Mouse (Mus musculus) MEL (cell line): Measurements from ENCODE around the gene Mapk8ip3. TPM values are rescaled to one million over a fixed set of nuclear protein-coding genes. Genes with fewer than 3 reads are reported as not detected.

Experiments used
- DNase-seq: peaks from one replicate; pipeline ENCODE4 v3.0.0; 2011; ENCODE audit warnings: low read depth, low spot score
- H3K27ac ChIP-seq: 2 replicates; pipeline ENCODE4 v1.5.1; 2012; ENCODE audit warnings: low read depth, mild to moderate bottlenecking, control low read depth, low read length, moderate library complexity; ENCODE audit not compliant: control insufficient read depth
- H3K27me3 ChIP-seq, 2 experiments: fragments of 150-350 bp in 1 of 2; sonication (generic) in 1 of 2; 2 replicates each; pipeline ENCODE4 v1.6.1; 2012; ENCODE audit warnings: low read length in 2 of 2, mild to moderate bottlenecking in 2 of 2, improper control_type of control experiment in 1 of 2, moderate library complexity in 1 of 2; ENCODE audit not compliant: insufficient read depth in 2 of 2, control insufficient read depth in 1 of 2
- H3K36me3 ChIP-seq, 2 experiments: 2 replicates each; pipeline ENCODE4 v1.6.1; 2012 to 2014; ENCODE audit warnings: low read length in 2 of 2, improper control_type of control experiment in 1 of 2, inconsistent platforms in 1 of 2, mild to moderate bottlenecking in 1 of 2; ENCODE audit not compliant: insufficient read depth in 2 of 2, control insufficient read depth in 1 of 2
- H3K4me1 ChIP-seq, 2 experiments: fragments of 150-350 bp in 1 of 2; sonication (generic) in 1 of 2; 2 replicates each; pipeline ENCODE4 v1.6.1; 2012; ENCODE audit warnings: low read length in 2 of 2, improper control_type of control experiment in 1 of 2, mild to moderate bottlenecking in 1 of 2; ENCODE audit not compliant: insufficient read depth in 2 of 2, control insufficient read depth in 1 of 2
- H3K4me3 ChIP-seq, 2 experiments: fragments of 150-350 bp in 1 of 2; sonication (generic) in 1 of 2; 2 replicates each; pipeline ENCODE4 v1.5.1; 2012; ENCODE audit warnings: low read depth in 2 of 2, low read length in 2 of 2, mild to moderate bottlenecking in 2 of 2, moderate library complexity in 2 of 2, control low read depth in 1 of 2, improper control_type of control experiment in 1 of 2; ENCODE audit not compliant: control insufficient read depth in 1 of 2, insufficient read depth in 1 of 2
- H3K79me2 ChIP-seq: 2 replicates; pipeline ENCODE4 v1.6.1; 2012; ENCODE audit warnings: mild to moderate bottlenecking, low read length, moderate library complexity; ENCODE audit not compliant: control insufficient read depth, poor library complexity, insufficient read depth
- H3K9ac ChIP-seq: 2 replicates; pipeline ENCODE4 v1.6.1; 2012; ENCODE audit warnings: low read depth, mild to moderate bottlenecking, control low read depth, low read length, moderate library complexity; ENCODE audit not compliant: control insufficient read depth, poor library complexity, severe bottlenecking
- H3K9me3 ChIP-seq: fragments of 150-350 bp; sonication (generic); replicated peaks from 2 replicates; pipeline ENCODE4 v1.6.1; 2012; ENCODE audit warnings: mild to moderate bottlenecking, low read length, improper control_type of control experiment, moderate library complexity; ENCODE audit not compliant: insufficient read depth
- BHLHE40 ChIP-seq: IDR thresholded peaks from 2 replicates; pipeline ENCODE4 v1.6.1; 2012; ENCODE audit warnings: low read depth, mild to moderate bottlenecking, inconsistent platforms, low read length, improper control_type of control experiment, borderline replicate concordance
- CHD2 ChIP-seq: IDR thresholded peaks from 2 replicates; pipeline ENCODE4 v1.6.1; 2011; ENCODE audit warnings: low read length, improper control_type of control experiment
- ELF1 ChIP-seq: IDR thresholded peaks from 2 replicates; pipeline ENCODE4 v1.6.1; 2014; ENCODE audit warnings: low read depth, mild to moderate bottlenecking, inconsistent platforms, low read length, improper control_type of control experiment, moderate library complexity
- EP300 ChIP-seq, 2 experiments: IDR thresholded peaks; 2 replicates each; pipeline ENCODE4 v1.6.1; 2011; ENCODE audit warnings: improper control_type of control experiment in 2 of 2, low read length in 2 of 2, low read depth in 1 of 2, mild to moderate bottlenecking in 1 of 2
- ETS1 ChIP-seq: IDR thresholded peaks from 2 replicates; pipeline ENCODE4 v1.6.1; 2012; ENCODE audit warnings: low read depth, mild to moderate bottlenecking, inconsistent platforms, low read length, improper control_type of control experiment, moderate library complexity
- GABPA ChIP-seq: IDR thresholded peaks from 2 replicates; pipeline ENCODE4 v1.6.1; 2012; ENCODE audit warnings: low read depth, mild to moderate bottlenecking, inconsistent platforms, low read length, improper control_type of control experiment, moderate library complexity
- HCFC1 ChIP-seq: IDR thresholded peaks from 2 replicates; pipeline ENCODE4 v1.6.1; 2012; ENCODE audit warnings: low read depth, mild to moderate bottlenecking, inconsistent platforms, low read length, improper control_type of control experiment, moderate library complexity
- JUND ChIP-seq: IDR thresholded peaks from 2 replicates; pipeline ENCODE4 v1.6.1; 2011; ENCODE audit warnings: low read depth, mild to moderate bottlenecking, improper control_type of control experiment, low read length
- MAFK ChIP-seq: IDR thresholded peaks from 2 replicates; pipeline ENCODE4 v1.6.1; 2011; ENCODE audit warnings: low read depth, mild to moderate bottlenecking, low read length, improper control_type of control experiment, borderline replicate concordance
- MAX ChIP-seq: IDR thresholded peaks from 2 replicates; pipeline ENCODE4 v1.6.1; 2011; ENCODE audit warnings: low read length, improper control_type of control experiment
- MEF2A ChIP-seq: IDR thresholded peaks from 2 replicates; pipeline ENCODE4 v1.6.1; 2014; ENCODE audit warnings: low read depth, mild to moderate bottlenecking, inconsistent platforms, low read length, improper control_type of control experiment; ENCODE audit not compliant: poor library complexity, insufficient replicate concordance, severe bottlenecking; ENCODE audit errors: extremely low read depth
- MYB ChIP-seq: IDR thresholded peaks from 2 replicates; pipeline ENCODE4 v1.6.1; 2011; ENCODE audit warnings: mild to moderate bottlenecking, low read depth, low read length, improper control_type of control experiment
- NELFE ChIP-seq: IDR thresholded peaks from 2 replicates; pipeline ENCODE4 v1.6.1; 2011; ENCODE audit warnings: low read depth, low read length, improper control_type of control experiment
- NRF1 ChIP-seq: IDR thresholded peaks from 2 replicates; pipeline ENCODE4 v1.6.1; 2014; ENCODE audit warnings: low read depth, mild to moderate bottlenecking, inconsistent platforms, low read length, improper control_type of control experiment, moderate library complexity; ENCODE audit not compliant: poor library complexity, insufficient read depth, severe bottlenecking
- POLR2A ChIP-seq, 2 experiments: IDR thresholded peaks; 2 replicates each; pipeline ENCODE4 v1.6.1; 2011 to 2012; ENCODE audit warnings: low read length in 2 of 2, mild to moderate bottlenecking in 2 of 2, control low read depth in 1 of 2, improper control_type of control experiment in 1 of 2, low read depth in 1 of 2, moderate library complexity in 1 of 2; ENCODE audit not compliant: control insufficient read depth in 1 of 2, insufficient read depth in 1 of 2, poor library complexity in 1 of 2
- POLR2AphosphoS5 ChIP-seq: IDR thresholded peaks from 2 replicates; pipeline ENCODE4 v1.6.1; 2012; ENCODE audit warnings: low read depth, borderline replicate concordance, mild to moderate bottlenecking, inconsistent platforms, low read length, moderate library complexity, mixed read lengths
- RAD21 ChIP-seq: IDR thresholded peaks from 2 replicates; pipeline ENCODE4 v1.6.1; 2011; ENCODE audit warnings: mild to moderate bottlenecking, low read depth, low read length, improper control_type of control experiment
- RCOR1 ChIP-seq: IDR thresholded peaks from 2 replicates; pipeline ENCODE4 v1.6.1; 2012; ENCODE audit warnings: low read depth, mild to moderate bottlenecking, inconsistent platforms, low read length, improper control_type of control experiment
- SIN3A ChIP-seq: IDR thresholded peaks from 2 replicates; pipeline ENCODE4 v1.6.1; 2012; ENCODE audit warnings: low read length, improper control_type of control experiment, inconsistent platforms
- SMC3 ChIP-seq: IDR thresholded peaks from 2 replicates; pipeline ENCODE4 v1.6.1; 2011; ENCODE audit warnings: low read depth, low read length, improper control_type of control experiment
- TAL1 ChIP-seq: IDR thresholded peaks from 2 replicates; pipeline ENCODE4 v1.6.1; 2012; ENCODE audit warnings: mild to moderate bottlenecking, inconsistent platforms, low read length, moderate library complexity, mixed read lengths
- TBP ChIP-seq: IDR thresholded peaks from 2 replicates; pipeline ENCODE4 v1.8.0; 2011; ENCODE audit warnings: low read depth, low read length, improper control_type of control experiment
- TCF12 ChIP-seq: IDR thresholded peaks from 2 replicates; pipeline ENCODE4 v1.6.1; 2014; ENCODE audit warnings: low read depth, mild to moderate bottlenecking, inconsistent platforms, low read length, improper control_type of control experiment, moderate library complexity
- UBTF ChIP-seq: IDR thresholded peaks from 2 replicates; pipeline ENCODE4 v1.6.1; 2012; ENCODE audit warnings: low read depth, mild to moderate bottlenecking, inconsistent platforms, low read length, improper control_type of control experiment, moderate library complexity, borderline replicate concordance; ENCODE audit not compliant: insufficient read depth
- USF2 ChIP-seq, 2 experiments: IDR thresholded peaks; 2 replicates each; pipeline ENCODE4 v1.6.1; 2011 to 2012; ENCODE audit warnings: improper control_type of control experiment in 2 of 2, low read length in 2 of 2, borderline replicate concordance in 1 of 2, inconsistent platforms in 1 of 2, low read depth in 1 of 2, mild to moderate bottlenecking in 1 of 2; ENCODE audit not compliant: insufficient read depth in 1 of 2
- ZC3H11A ChIP-seq: IDR thresholded peaks from 2 replicates; pipeline ENCODE4 v1.6.1; 2012; ENCODE audit warnings: low read depth, mild to moderate bottlenecking, inconsistent platforms, low read length, improper control_type of control experiment
- ZMIZ1 ChIP-seq: IDR thresholded peaks from 2 replicates; pipeline ENCODE4 v1.6.1; 2012; ENCODE audit warnings: low read depth, mild to moderate bottlenecking, inconsistent platforms, low read length, improper control_type of control experiment, moderate library complexity
- ZNF384 ChIP-seq: IDR thresholded peaks from 2 replicates; pipeline ENCODE4 v1.6.1; 2012; ENCODE audit warnings: low read depth, mild to moderate bottlenecking, inconsistent platforms, low read length, improper control_type of control experiment
- polyA plus RNA-seq, 2 experiments: library from polyadenylated mRNA; stranded (reverse) in 1 of 2; unstranded in 1 of 2; fragments of >175 nt in 1 of 2; fragments of >200 nt in 1 of 2; gene quantifications; 2 replicates each; pipeline versions ENCODE4 v1.2.1 to v1.2.4; 2012; ENCODE audit warnings: low replicate concordance in 2 of 2, low read depth in 1 of 2; ENCODE audit not compliant: insufficient read length in 2 of 2, insufficient read depth in 1 of 2, missing spikeins in 1 of 2
- total RNA-seq: library from RNA; depleted of rRNA; stranded (reverse); fragments of 300-350 nt; gene quantifications from 2 replicates; pipeline ENCODE4 v1.2.3, GENCODE M21; 2012

Gene Mapk8ip3
- total and polyA plus RNA-seq, 3 experiments = 22.8 to 44.5 TPM; not detected in 1

- Histone ChIP-seq H3K9me3 (no peaks in the 10 kb centered on the region), H3K36me3 (peaks cover 0 to 11% of the 10 kb centered on the region in 2 experiments; a peak in 2 of 4 replicates), H3K27me3 (no peaks in the 10 kb centered on the region), H3K9ac (no peak overlapping the region), H3K4me1 (peaks cover 4 to 16% of the 10 kb centered on the region in 2 experiments), H3K4me3 (no peak overlapping the region), H3K27ac (no peak overlapping the region), H3K79me2 (no peaks in the 10 kb centered on the region)
- no peak for TF ChIP-seq MAFK
- TF ChIP-seq SMC3 = no peak
- TF ChIP-seq TBP = no peak
- TF ChIP-seq USF2 (IDR thresholded peaks at IDR 0.05; ENCODE audit: borderline replicate concordance in 1 of 2, insufficient read depth in 1 of 2, low read depth in 1 of 2, low read length in 2 of 2) = no peak
- TF ChIP-seq MYB = no peak
- TF ChIP-seq ZNF384 = no peak
- TF ChIP-seq HCFC1 = no peak
- TF ChIP-seq EP300 (IDR thresholded peaks at IDR 0.05; ENCODE audit: low read depth in 1 of 2, low read length in 2 of 2) = no peak
- no peak for TF ChIP-seq ELF1
- no peak for TF ChIP-seq SIN3A
- TF ChIP-seq RAD21 = no peak
- no peak for TF ChIP-seq NELFE
- no peak for TF ChIP-seq BHLHE40
- no peak for TF ChIP-seq POLR2AphosphoS5
- no peak for TF ChIP-seq UBTF
- no peak for TF ChIP-seq TCF12
- TF ChIP-seq MAX = no peak
- no peak for TF ChIP-seq CHD2
- no peak for TF ChIP-seq ETS1
- no peak for DNase-seq
These were observed 78.8 kb downstream of the Mapk8ip3 start for GRCm38 (mm10) chr17:24857831-24858470.

- H3K4me3 ChIP-seq = no peak overlapping the region
- no peak overlapping the region for H3K9ac ChIP-seq
- no peaks in the 10 kb centered on the region for H3K79me2 ChIP-seq
- TF ChIP-seq EP300 (IDR thresholded peaks at IDR 0.05; ENCODE audit: low read depth in 1 of 2, low read length in 2 of 2) = no peak
- no peak for TF ChIP-seq ELF1
- no peak for TF ChIP-seq RAD21
- no peak for TF ChIP-seq JUND
- TF ChIP-seq SIN3A = no peak
- no peak for TF ChIP-seq RCOR1
- TF ChIP-seq ZNF384 = no peak
- no peak for TF ChIP-seq USF2 (IDR thresholded peaks at IDR 0.05; ENCODE audit: borderline replicate concordance in 1 of 2, insufficient read depth in 1 of 2, low read depth in 1 of 2, low read length in 2 of 2)
- no peak for TF ChIP-seq SMC3
- no peak for TF ChIP-seq MYB
- TF ChIP-seq ZC3H11A = no peak
- no peak for TF ChIP-seq ZMIZ1
- TF ChIP-seq BHLHE40 = no peak
- no peak for TF ChIP-seq POLR2AphosphoS5
- no peak for TF ChIP-seq POLR2A (IDR thresholded peaks at IDR 0.05; ENCODE audit: control insufficient read depth in 1 of 2, insufficient read depth in 1 of 2, low read depth in 1 of 2, low read length in 2 of 2, poor library complexity in 1 of 2)
- TF ChIP-seq TCF12 = no peak
- TF ChIP-seq NRF1 = no peak
- no peak for TF ChIP-seq TAL1
- no peak for TF ChIP-seq MEF2A
- no peak for TF ChIP-seq GABPA
- no peak for DNase-seq
- H3K36me3 ChIP-seq = peaks cover 0 to 12% of the 10 kb centered on the region in 2 experiments; a peak in 2 of 4 replicates
- peaks cover 4 to 16% of the 10 kb centered on the region in 2 experiments for H3K4me1 ChIP-seq
- H3K9me3 ChIP-seq = no peaks in the 10 kb centered on the region
- H3K27ac ChIP-seq = no peak overlapping the region
- H3K27me3 ChIP-seq = no peaks in the 10 kb centered on the region
These were observed 80.2 kb downstream of the Mapk8ip3 start for GRCm38 (mm10) chr17:24856589-24856988.
